Mouse (Mus musculus) frontal cortex, postnatal 10 days (tissue): ENCODE results near the gene Zfp672.
"Not testable (repeated sequence)": the region's sequence is repeated elsewhere in the genome, so short reads cannot be mapped to it uniquely, and the experiment has no call there.

Experiments
- DNase-seq, 2 experiments: peaks; one replicate each; pipeline ENCODE4 v3.0.0; 2022; ENCODE audit warnings: low spot score in 2 of 2, mixed read lengths in 1 of 2

Gene Zfp672

GRCm38 (mm10) chr11:58324614-58325229 lies 5.4 kb downstream of the Zfp672 start:
- no peak for DNase-seq

- no peak for DNase-seq
Measured at GRCm38 (mm10) chr11:58323570-58324340, 6.4 kb downstream of the Zfp672 start.

DNA sequence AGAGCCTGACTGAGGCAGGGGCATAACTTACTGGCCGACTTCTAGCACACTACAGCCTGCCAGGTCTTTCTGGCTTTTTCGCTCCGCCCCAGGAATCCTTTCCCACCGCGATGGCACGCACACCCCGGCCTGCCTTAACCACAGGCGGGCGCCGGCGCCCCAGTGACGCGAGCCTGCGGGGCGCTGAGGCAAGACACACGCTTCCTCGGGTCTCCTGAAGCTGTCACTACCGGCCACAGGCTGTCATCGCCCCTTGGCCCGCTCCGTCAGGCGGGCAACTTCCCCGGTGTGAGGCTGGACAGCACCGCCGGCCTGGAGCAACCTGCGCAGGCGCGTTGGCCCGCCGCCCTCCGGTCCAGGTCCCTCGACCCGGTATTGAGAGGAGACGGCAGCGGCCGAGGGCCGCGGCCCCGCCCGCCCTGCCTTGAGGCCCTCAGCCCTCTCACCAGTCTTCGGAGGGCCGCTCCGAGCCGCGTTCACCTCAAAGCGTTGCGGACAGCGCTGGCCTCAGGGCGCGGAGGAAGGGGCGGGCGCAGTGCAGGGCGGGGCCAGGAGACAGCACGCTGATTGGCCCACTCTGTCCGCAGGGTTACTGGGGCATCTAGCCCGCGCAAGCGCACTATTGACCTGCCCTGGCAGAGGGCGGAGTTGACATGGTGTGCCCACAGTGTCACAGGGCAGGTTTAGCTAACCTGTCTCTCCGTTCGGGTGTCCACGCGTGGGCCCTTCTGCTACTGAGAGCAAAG lies 7.1 kb downstream of the Zfp672 start:
- DNase-seq: peak; percentile 93 to 96

- no peak for DNase-seq
Measured at GRCm38 (mm10) chr11:58316768-58317390, 13.3 kb downstream of the Zfp672 start.

- DNase-seq: no peak
Measured at GRCm38 (mm10) chr11:58316344-58316743, 13.8 kb downstream of the Zfp672 start.

GRCm38 (mm10) chr11:58315536-58316168 lies 14.5 kb downstream of the Zfp672 start:
- no peak for DNase-seq

DNA sequence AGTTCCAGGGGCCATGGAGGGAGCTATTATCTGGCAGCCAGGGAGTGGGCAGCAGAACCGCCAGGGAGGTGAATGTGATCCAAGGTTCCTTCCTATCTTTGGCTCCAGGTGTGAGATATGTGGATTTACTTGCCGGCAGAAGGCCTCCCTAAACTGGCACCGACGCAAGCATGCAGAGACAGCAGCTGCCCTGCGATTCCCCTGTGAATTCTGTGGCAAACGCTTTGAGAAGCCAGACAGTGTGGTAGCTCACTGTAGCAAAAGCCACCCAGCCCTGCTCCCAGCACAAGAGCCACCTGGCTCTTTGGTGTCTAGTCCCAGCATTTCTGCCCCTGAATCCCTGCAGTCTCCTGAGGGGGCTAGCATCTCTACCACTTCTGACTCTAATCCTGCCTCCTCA lies 16.1 kb downstream of the Zfp672 start:
- no peak for DNase-seq

DNA sequence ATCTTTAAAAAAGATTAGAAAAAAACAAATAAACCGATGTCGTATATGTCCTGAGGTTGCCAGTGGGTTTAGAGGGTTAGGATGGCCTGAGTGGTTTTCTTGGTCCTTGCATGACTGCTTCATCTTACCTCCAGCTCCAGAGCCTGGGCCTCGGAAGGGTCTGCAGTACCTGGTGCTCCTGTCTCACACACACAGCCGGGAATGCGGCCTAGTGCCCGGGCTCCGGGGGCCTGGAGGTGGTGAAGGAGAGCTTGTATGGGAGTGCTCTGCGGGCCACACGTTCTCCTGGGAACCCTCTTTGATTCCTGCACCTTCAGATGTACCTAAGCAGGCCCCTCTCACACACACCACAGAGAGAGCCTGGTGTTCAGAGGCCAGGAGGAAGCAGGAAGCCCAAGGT lies 21.5 kb downstream of the Zfp672 start:
- DNase-seq: no peak

GRCm38 (mm10) chr11:58307411-58308080 lies 22.6 kb downstream of the Zfp672 start:
- DNase-seq: peak in 1 of 2 experiments; percentile 51

DNA sequence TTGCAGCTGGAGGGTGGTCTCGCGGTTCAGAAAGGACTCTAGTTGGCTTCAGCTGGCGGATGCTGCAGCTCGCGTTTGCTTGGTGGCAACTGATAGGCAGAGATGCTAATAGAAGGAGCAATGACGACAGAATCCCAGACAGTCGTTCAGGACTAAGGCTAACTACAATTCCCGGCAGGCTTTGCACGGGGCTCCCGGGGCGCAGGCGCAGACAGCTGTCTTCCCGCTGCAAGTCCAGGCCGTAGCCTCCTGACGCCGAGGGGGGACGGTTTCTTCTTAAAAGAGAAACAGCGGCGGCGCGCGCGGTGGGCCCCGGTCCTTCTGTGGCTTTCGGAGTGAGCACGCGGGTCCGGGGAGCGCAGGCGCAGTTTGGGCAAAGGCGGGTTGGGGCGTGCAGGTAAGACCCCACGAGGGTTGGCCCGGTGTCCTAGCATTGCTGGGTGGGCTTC lies 23.3 kb downstream of the Zfp672 start, which contains the start of gene Zfp692:
Gene Zfp692 (plus strand): TSS at position 210 of the 449 bp plus-strand sequence.
- DNase-seq: peak; percentile 95 to 96

DNA sequence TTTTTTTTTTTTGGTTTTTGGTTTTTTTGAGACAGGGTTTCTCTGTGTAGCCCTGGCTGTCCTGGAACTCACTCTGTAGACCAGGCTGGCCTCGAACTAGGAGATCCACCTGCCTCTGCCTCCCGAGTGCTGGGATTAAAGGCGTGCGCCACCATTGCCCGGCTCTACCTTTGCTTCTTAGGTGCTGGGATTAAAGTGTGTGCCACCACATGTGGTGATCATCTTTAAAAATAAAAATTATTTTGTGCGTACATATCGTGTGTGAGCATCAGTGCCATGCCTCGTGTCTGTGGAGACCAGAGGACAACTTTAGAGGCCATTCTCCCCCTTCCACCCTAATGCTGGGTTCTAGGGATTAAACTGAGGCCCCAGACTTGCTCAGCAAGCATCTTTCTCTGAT lies 24.8 kb downstream of the Zfp672 start:
- DNase-seq: not testable (repeated sequence)

DNA sequence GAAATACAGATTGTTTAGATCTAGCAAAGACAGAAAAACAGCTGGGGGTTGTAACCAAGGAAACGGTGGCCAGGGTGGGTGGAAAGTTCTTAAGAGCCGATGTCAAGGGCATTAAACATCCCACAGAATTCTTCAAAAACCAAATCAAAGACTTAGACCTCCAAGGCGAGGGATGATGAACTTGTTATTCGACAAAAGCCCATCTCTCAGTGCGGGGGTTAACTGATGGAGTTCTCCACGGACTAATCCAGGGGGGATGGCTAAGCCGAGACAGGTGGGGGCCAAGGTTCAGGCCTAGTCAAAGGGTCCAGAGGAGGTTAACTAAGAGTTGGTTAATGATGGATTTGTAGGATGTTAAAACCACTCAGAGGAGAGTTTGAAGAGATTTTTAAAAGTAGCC lies 26.5 kb downstream of the Zfp672 start:
- DNase-seq: no peak

DNA sequence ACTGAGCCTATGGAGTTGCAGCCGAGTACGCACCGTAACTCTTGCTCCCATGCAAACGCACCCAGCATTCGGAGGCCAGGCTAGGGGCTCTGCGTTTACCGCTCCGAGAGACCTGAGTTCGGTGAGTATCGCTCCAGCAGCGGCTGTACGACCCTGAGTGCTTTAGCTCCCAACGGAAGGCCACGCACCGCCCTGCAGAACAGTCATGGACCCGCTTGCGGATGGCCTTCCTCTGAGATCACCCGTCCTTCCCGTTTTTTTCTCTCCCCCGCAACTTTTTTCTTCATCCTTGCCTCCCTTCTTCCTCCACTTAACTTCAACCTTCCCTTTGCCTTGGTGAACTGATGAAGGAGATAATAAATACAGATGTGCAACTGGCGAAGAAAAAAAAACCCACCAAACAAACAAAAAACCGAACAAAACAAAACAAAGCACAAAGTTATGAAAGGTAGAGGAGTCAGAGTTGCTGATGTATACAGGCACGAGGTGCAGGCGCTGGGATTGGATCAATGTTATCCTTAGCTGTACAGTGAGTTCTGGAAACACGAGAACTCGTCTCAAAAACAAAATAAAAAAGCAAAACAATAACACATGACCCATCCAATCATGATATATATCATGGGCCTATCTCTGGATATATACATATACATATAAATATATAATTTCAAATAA lies 27.2 kb downstream of the Zfp672 start:
- no peak for DNase-seq

GRCm38 (mm10) chr11:58301837-58302754 lies 28.0 kb downstream of the Zfp672 start:
- peak; percentile 90 to 96 for DNase-seq

DNA sequence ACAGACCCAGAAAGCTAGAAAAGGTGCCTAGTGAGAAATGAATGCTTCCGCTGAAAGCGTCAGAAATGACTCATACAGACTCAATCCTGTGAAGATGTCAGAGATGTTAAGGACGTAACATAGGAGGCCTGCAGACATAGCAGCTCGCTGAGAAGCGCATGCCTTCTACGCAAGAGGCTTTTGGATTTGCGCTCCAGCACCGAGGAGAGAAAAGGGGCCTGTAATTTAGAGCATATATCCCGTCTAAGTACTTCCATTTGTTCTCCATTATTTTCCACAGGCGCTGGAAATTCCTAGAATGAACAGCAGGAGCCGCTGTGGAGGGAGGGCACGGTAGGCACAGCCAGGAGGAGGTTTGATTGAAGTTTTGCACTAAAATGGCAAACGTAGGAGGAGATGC lies 29.1 kb downstream of the Zfp672 start:
- DNase-seq: peak; percentile 66 to 69

DNA sequence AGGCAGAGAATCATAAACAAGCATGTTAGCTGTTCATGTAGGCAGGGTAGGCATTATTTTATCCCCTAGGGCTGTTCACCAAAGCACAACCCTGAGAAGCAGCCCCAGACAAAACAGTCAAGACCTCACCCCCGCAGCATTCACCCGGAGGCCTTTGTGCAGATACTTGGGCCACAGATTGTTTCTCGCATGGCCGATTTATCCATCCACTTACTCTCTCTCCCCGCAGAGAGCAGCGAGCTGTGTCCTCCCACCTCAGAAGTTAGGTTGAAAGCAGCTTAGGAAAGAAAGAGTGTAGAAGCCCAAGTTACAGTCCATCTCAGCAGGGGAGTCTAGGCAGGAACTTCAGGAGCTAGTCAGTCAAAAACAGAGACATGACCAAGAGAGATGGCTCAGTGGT lies 32.7 kb downstream of the Zfp672 start:
- no peak for DNase-seq

- no peak for DNase-seq
Measured at GRCm38 (mm10) chr11:58292791-58293190, 37.3 kb downstream of the Zfp672 start.

DNA sequence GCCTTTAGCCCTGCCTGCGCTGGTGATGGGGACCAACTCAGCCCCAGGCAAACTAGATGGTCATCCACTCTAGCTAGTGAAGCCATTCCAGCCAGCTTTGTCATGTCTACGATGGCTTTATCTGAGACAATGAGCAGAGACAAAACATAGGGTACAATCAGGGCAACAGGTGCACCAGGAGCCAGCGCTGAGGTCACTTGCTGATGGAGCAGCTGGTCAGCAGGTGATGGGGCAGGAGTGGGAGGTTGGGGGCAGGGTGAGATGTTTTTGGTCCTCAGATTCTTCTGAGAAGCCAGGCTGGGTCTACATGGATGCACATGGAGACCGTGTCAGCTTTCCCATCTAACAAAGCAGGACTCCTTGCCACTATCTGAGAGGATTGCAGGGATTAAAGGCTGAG lies 39.3 kb downstream of the Zfp672 start:
- DNase-seq: no peak

DNA sequence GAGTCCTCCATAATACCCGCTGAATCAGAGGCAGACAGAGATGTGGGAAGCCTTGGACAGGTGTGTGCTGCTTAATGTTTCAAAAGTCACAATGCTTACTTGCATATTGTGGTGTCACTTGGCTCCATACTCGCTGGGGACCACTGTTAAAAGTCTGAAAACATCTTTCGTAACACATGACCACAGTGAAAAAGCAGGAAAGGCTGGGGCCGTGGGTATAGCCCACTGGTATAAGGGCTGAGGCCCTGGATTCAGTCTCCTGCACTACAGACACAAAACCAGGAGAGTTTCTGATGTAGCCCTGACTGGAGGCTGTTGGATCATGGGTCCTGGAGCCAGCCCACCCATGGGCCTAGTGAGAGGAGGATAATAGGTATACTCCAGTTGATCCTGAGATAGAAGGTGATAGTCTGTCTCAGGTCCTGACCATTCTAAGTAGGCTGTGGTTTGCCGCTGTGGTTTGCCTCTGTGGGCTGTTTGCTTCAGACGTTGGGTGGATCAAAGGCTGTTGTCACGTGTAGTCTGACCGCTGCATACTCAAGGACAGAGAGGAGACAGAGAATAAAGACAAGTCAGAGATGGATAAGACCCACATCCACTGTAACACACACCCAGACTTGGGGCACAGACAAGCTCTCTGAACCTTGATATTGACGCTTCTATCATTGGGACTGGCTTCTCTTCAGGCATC lies 40.0 kb downstream of the Zfp672 start:
- DNase-seq: no peak
